Mouse (Mus musculus): ENCODE measurements around the gene Mtus2. TPM values are rescaled to one million over a fixed set of nuclear protein-coding genes. Genes with fewer than 3 reads are reported as not detected.

The Mtus2 gene
- polyA plus RNA-seq, 1 experiment, result 0.04 TPM

GRCm38 (mm10) chr5:148282093-148282492 lies 325.0 kb downstream of the Mtus2 start:
- Histone ChIP-seq H3K79me2 (ENCODE audit: control insufficient read depth, insufficient read depth) (no peaks in the 10 kb centered on the region), H3K27me3 (ENCODE audit: control insufficient read depth, insufficient read depth, insufficient read length) (peaks cover 4% of the 10 kb centered on the region), H3ac (ENCODE audit: control insufficient read depth, insufficient read length, low read depth) (no peak overlapping the region), H3K4me3 (ENCODE audit: insufficient read depth, poor library complexity, severe bottlenecking) (no peak overlapping the region), H3K36me3 (ENCODE audit: control insufficient read depth, insufficient read depth) (no peaks in the 10 kb centered on the region), H3K79me3 (ENCODE audit: low read depth) (no peaks in the 10 kb centered on the region)
- TF ChIP-seq FOSL1 (IDR thresholded peaks at IDR 0.05; ENCODE audit: insufficient read depth, low read length, poor library complexity, severe bottlenecking) (no peak), MYOG (IDR thresholded peaks at IDR 0.05; ENCODE audit: control insufficient read depth, extremely low read depth, insufficient read length) (no peak)

- no peak overlapping the region for H3K4me3 ChIP-seq (ENCODE audit: insufficient read depth, poor library complexity, severe bottlenecking)
- peaks cover 4% of the 10 kb centered on the region for H3K27me3 ChIP-seq (ENCODE audit: control insufficient read depth, insufficient read depth, insufficient read length)
- no peaks in the 10 kb centered on the region for H3K79me2 ChIP-seq (ENCODE audit: control insufficient read depth, insufficient read depth)
- no peaks in the 10 kb centered on the region for H3K79me3 ChIP-seq (ENCODE audit: low read depth)
- no peaks in the 10 kb centered on the region for H3K36me3 ChIP-seq (ENCODE audit: control insufficient read depth, insufficient read depth)
- TF ChIP-seq MAX (IDR thresholded peaks at IDR 0.05) (no peak), USF1 (IDR thresholded peaks at IDR 0.05; ENCODE audit: low read depth) (no peak), MYOG (IDR thresholded peaks at IDR 0.05; ENCODE audit: control insufficient read depth, extremely low read depth, insufficient read length) (no peak), FOSL1 (IDR thresholded peaks at IDR 0.05; ENCODE audit: insufficient read depth, low read length, poor library complexity, severe bottlenecking) (no peak), MYOD1 (IDR thresholded peaks at IDR 0.05; ENCODE audit: control insufficient read depth, insufficient read length, low read depth) (no peak), CEBPB (IDR thresholded peaks at IDR 0.05; ENCODE audit: low read depth) (no peak), CTCF (IDR thresholded peaks at IDR 0.05; ENCODE audit: control insufficient read depth, insufficient read depth, insufficient read length) (no peak)
- no peak overlapping the region for H3ac ChIP-seq (ENCODE audit: control insufficient read depth, insufficient read length, low read depth)
Measured at GRCm38 (mm10) chr5:148282631-148283030, 325.5 kb downstream of the Mtus2 start.

DNA sequence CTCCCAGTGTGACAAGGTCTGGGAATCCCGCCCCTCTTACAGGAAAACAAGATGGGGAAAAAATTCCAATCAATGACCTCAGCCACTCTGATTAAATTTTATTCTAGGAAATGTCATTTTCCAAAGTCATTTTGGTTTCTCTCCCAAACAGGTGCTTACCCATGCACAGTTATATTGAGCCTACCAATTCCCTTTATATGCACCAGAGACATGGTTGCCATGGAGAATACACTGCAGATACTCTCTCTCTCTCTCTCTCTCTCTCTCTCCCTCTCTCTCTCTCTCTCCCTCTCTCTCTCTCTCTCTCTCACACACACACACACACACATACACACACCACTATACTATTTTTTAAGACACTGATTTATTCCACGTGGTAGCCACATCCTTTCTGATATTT lies 326.1 kb downstream of the Mtus2 start:
- no peaks in the 10 kb centered on the region for H3K79me3 ChIP-seq (ENCODE audit: low read depth)
- no peak for TF ChIP-seq MYOG (IDR thresholded peaks at IDR 0.05; ENCODE audit: control insufficient read depth, extremely low read depth, insufficient read length)
- TF ChIP-seq MAX (IDR thresholded peaks at IDR 0.05), result no peak
- no peak for TF ChIP-seq CEBPB (IDR thresholded peaks at IDR 0.05; ENCODE audit: low read depth)
- TF ChIP-seq USF1 (IDR thresholded peaks at IDR 0.05; ENCODE audit: low read depth), result no peak
- no peak for TF ChIP-seq FOSL1 (IDR thresholded peaks at IDR 0.05; ENCODE audit: insufficient read depth, low read length, poor library complexity, severe bottlenecking)
- TF ChIP-seq CTCF (IDR thresholded peaks at IDR 0.05; ENCODE audit: control insufficient read depth, insufficient read depth, insufficient read length), result no peak
- TF ChIP-seq MYOD1 (IDR thresholded peaks at IDR 0.05; ENCODE audit: control insufficient read depth, insufficient read length, low read depth), result no peak
- no peaks in the 10 kb centered on the region for H3K79me2 ChIP-seq (ENCODE audit: control insufficient read depth, insufficient read depth)
- no peak overlapping the region for H3ac ChIP-seq (ENCODE audit: control insufficient read depth, insufficient read length, low read depth)
- H3K4me3 ChIP-seq (ENCODE audit: insufficient read depth, poor library complexity, severe bottlenecking), result no peak overlapping the region
- peaks cover 4% of the 10 kb centered on the region for H3K27me3 ChIP-seq (ENCODE audit: control insufficient read depth, insufficient read depth, insufficient read length)
- no peaks in the 10 kb centered on the region for H3K36me3 ChIP-seq (ENCODE audit: control insufficient read depth, insufficient read depth)

- no peak overlapping the region for H3ac ChIP-seq (ENCODE audit: control insufficient read depth, insufficient read length, low read depth)
- H3K79me3 ChIP-seq (ENCODE audit: low read depth), result no peaks in the 10 kb centered on the region
- peaks cover 4% of the 10 kb centered on the region for H3K27me3 ChIP-seq (ENCODE audit: control insufficient read depth, insufficient read depth, insufficient read length)
- TF ChIP-seq USF1 (IDR thresholded peaks at IDR 0.05; ENCODE audit: low read depth) (no peak), MYOG (IDR thresholded peaks at IDR 0.05; ENCODE audit: control insufficient read depth, extremely low read depth, insufficient read length) (no peak), CTCF (IDR thresholded peaks at IDR 0.05; ENCODE audit: control insufficient read depth, insufficient read depth, insufficient read length) (no peak), MAX (IDR thresholded peaks at IDR 0.05) (no peak), FOSL1 (IDR thresholded peaks at IDR 0.05; ENCODE audit: insufficient read depth, low read length, poor library complexity, severe bottlenecking) (no peak), CEBPB (IDR thresholded peaks at IDR 0.05; ENCODE audit: low read depth) (no peak), MYOD1 (IDR thresholded peaks at IDR 0.05; ENCODE audit: control insufficient read depth, insufficient read length, low read depth) (no peak)
- no peaks in the 10 kb centered on the region for H3K79me2 ChIP-seq (ENCODE audit: control insufficient read depth, insufficient read depth)
- no peaks in the 10 kb centered on the region for H3K36me3 ChIP-seq (ENCODE audit: control insufficient read depth, insufficient read depth)
- H3K4me3 ChIP-seq (ENCODE audit: insufficient read depth, poor library complexity, severe bottlenecking), result no peak overlapping the region
Measured at GRCm38 (mm10) chr5:148283584-148283983, 326.5 kb downstream of the Mtus2 start.

GRCm38 (mm10) chr5:148287529-148287928 lies 330.4 kb downstream of the Mtus2 start:
- TF ChIP-seq USF1 (IDR thresholded peaks at IDR 0.05; ENCODE audit: low read depth) (no peak), CEBPB (IDR thresholded peaks at IDR 0.05; ENCODE audit: low read depth) (no peak)
- H3K36me3 ChIP-seq (ENCODE audit: control insufficient read depth, insufficient read depth), result no peaks in the 10 kb centered on the region
- H3K27me3 ChIP-seq (ENCODE audit: control insufficient read depth, insufficient read depth, insufficient read length), result no peaks in the 10 kb centered on the region
- no peak overlapping the region for H3K4me3 ChIP-seq (ENCODE audit: insufficient read depth, poor library complexity, severe bottlenecking)
- H3ac ChIP-seq (ENCODE audit: control insufficient read depth, insufficient read length, low read depth), result no peak overlapping the region
- H3K79me3 ChIP-seq (ENCODE audit: low read depth), result no peaks in the 10 kb centered on the region
- no peaks in the 10 kb centered on the region for H3K79me2 ChIP-seq (ENCODE audit: control insufficient read depth, insufficient read depth)

DNA sequence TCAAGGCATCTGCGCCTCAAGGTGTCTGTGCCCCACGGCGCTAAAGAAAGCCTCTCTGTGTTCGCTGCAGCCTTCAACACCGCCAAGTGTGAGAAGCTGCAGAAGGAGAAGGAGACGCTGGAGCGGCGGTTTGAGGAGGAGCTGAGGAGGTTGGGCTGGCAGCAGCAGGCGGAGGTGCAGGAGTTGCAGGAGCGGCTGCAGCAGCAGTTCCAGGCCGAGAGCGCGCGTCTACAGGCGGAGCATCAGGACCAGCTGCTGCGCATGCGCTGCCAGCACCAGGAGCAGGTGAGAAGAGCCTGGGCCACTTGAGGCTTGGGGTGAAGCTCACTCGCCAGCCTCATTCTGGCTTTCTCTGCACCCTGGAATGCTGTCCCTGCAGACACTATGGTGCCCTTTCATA lies 331.7 kb downstream of the Mtus2 start:
- Histone ChIP-seq H3K27me3 (ENCODE audit: control insufficient read depth, insufficient read depth, insufficient read length) (no peaks in the 10 kb centered on the region), H3ac (ENCODE audit: control insufficient read depth, insufficient read length, low read depth) (no peak overlapping the region), H3K79me2 (ENCODE audit: control insufficient read depth, insufficient read depth) (no peaks in the 10 kb centered on the region), H3K4me3 (ENCODE audit: insufficient read depth, poor library complexity, severe bottlenecking) (no peak overlapping the region), H3K36me3 (ENCODE audit: control insufficient read depth, insufficient read depth) (no peaks in the 10 kb centered on the region), H3K79me3 (ENCODE audit: low read depth) (no peaks in the 10 kb centered on the region)
- TF ChIP-seq USF1 (IDR thresholded peaks at IDR 0.05; ENCODE audit: low read depth) (no peak), MYOG (IDR thresholded peaks at IDR 0.05; ENCODE audit: control insufficient read depth, extremely low read depth, insufficient read length) (no peak), MYOD1 (IDR thresholded peaks at IDR 0.05; ENCODE audit: control insufficient read depth, insufficient read length, low read depth) (no peak), CTCF (IDR thresholded peaks at IDR 0.05; ENCODE audit: control insufficient read depth, insufficient read depth, insufficient read length) (no peak), MAX (IDR thresholded peaks at IDR 0.05) (no peak), CEBPB (IDR thresholded peaks at IDR 0.05; ENCODE audit: low read depth) (no peak), FOSL1 (IDR thresholded peaks at IDR 0.05; ENCODE audit: insufficient read depth, low read length, poor library complexity, severe bottlenecking) (no peak)

All from C2C12 (cell line).